Mouse (Mus musculus): Measurements from ENCODE around the gene Cyp2d22. TPM values are rescaled to one million over a fixed set of nuclear protein-coding genes. Genes with fewer than 3 reads are reported as not detected.

The Cyp2d22 gene
- polyA plus RNA-seq, 1 experiment from 2014 or later = 18.2 TPM

DNA sequence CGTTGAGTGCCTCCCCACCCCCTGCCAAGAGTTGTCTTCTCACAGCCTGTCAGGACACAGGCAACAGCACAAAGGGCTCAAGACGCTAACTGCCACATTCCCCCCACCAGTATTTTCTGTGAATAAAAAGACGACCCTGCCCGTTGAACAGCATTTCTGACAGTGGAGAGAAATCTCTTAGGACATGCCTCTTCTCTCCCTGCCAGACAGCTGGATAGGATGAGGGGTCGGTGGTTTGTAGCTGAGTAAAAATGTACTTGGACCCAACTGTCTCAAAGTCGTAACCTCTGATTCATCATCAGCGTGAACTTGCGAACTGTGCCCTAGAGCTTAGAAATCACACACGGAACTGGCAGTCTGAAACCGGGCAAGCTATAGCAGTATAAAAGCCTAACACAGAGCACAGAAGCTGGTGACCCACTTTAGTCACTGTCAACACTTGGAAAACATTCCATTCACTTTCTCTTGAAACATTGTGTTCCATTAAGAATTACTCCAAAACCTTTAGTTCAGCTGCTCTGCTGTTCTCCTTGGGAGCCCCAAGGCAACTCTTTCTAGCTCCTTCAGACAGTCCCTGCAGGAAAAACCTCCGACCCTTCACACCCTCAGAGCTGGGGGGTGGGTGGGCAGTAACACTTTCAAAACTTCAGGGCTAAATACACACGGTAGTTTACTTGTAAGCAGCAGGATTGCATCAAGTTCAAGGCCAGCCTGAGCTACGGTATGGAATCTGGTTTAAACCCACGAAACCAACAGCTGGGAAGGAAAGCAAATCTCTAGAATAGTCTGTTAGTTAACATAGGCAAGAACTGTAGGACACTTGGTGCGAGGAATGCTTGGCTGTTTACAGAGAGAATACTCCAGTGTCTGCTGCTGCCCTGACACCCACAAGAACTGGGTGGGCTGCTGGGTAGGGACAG is 1.5 kb downstream of the Cyp2d22 start:
- Histone ChIP-seq H3K9me3 (ENCODE audit: low read length) (no peaks in the 10 kb centered on the region), H3K4me2 (replicated peaks; ENCODE audit: low read depth, low read length) (peak overlapping the region; percentile 58), H3K36me3 (ENCODE audit: insufficient read depth, low read length) (0 out of 2 replicates have a peak, but pooled peaks cover 3% of the 10 kb centered on the region), H3K9ac (replicated peaks; ENCODE audit: low read length) (no peak overlapping the region), H3K4me3 (ENCODE audit: low read length) (peak overlapping the region; percentile 46), H3K27ac (ENCODE audit: low read length) (peak overlapping the region; percentile 71), H3K4me1 (ENCODE audit: insufficient read depth, low read length) (peaks cover 29% of the 10 kb centered on the region), H3K27me3 (ENCODE audit: insufficient read depth, low read length) (no peaks in the 10 kb centered on the region)
- WGBS = 39% methylated on average over 15 of the region's 15 CpGs
- ATAC-seq (ENCODE audit: low FRiP score, low TSS enrichment) = no peak

DNA sequence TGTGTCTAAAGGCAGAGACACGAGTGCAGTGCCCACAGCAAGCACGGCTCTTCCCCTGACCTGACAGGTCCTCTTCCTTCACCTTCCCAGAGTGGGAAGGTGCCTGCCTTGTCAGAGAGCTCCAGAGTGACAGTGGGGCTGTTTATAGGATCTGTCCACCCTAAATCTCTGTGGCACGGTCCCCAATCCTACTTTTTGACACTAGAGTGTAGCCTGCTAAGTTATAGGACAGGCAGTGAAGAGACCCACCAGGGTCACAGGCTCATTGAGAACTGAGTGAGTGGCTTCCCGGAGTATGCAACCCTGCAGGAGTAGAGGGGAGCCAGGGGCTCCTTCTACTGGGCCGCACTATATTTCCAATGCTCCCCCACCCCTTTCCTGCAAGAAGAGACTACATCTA is 2.4 kb downstream of the Cyp2d22 start:
- no peak for ATAC-seq (ENCODE audit: low FRiP score, low TSS enrichment)
- H3K4me2 ChIP-seq (replicated peaks; ENCODE audit: low read depth, low read length) = peak overlapping the region; percentile 58; the same call in 1 of the 2 replicates
- no peak overlapping the region for H3K9ac ChIP-seq (replicated peaks; ENCODE audit: low read length)
- H3K27ac ChIP-seq (ENCODE audit: low read length) = peak overlapping the region; percentile 71; the same call in 1 of the 2 replicates
- 71% methylated on average over 5 of the region's 5 CpGs for whole genome bisulfite sequencing
- H3K27me3 ChIP-seq (ENCODE audit: insufficient read depth, low read length) = no peaks in the 10 kb centered on the region
- H3K4me3 ChIP-seq (ENCODE audit: low read length) = no peak overlapping the region
- H3K4me1 ChIP-seq (ENCODE audit: insufficient read depth, low read length) = peaks cover 29% of the 10 kb centered on the region
- H3K36me3 ChIP-seq (ENCODE audit: insufficient read depth, low read length) = 0 out of 2 replicates have a peak, but pooled peaks cover 3% of the 10 kb centered on the region
- H3K9me3 ChIP-seq (ENCODE audit: low read length) = no peaks in the 10 kb centered on the region

DNA sequence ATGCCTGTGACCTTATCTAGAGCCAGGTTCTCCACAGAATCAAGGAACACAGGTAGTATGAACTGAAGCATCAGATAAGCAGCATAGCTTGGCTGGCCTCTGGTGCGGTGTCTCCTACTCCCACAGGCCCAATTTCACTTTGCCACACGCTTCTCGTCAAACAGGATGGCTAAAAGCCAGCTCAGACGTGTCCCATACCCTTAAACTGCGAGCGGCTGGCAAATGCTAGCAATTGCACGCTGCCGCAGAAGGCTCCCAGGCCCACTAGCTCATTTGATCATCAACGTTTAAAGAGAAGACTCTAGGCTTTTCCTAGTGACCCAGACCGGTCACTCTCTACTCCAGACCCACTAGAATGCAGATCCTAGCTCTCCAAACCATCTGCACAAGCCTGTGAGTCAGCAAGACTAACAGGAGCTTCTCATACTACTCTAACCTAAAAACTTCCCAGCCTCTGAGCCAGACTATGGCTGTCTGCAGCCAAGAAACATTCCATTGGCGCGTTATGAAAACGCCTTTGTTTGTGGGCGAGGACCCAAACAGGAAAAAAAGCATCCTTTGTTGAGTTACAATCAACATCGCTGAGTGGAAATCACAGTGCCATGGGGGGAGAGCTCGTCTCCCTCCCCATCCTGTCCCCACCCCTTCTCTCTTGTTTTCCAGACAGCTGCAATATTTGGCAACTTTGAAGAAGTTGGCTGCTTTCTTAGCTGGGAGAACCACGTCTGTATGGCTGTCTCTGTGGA is 3.5 kb downstream of the Cyp2d22 start:
- WGBS = 71% methylated on average over 17 of the region's 17 CpGs
- no peaks in the 10 kb centered on the region for H3K27me3 ChIP-seq (ENCODE audit: insufficient read depth, low read length)
- 0 out of 2 replicates have a peak, but pooled peaks cover 3% of the 10 kb centered on the region for H3K36me3 ChIP-seq (ENCODE audit: insufficient read depth, low read length)
- no peak for ATAC-seq (ENCODE audit: low FRiP score, low TSS enrichment)
- no peak overlapping the region for H3K9ac ChIP-seq (replicated peaks; ENCODE audit: low read length)
- peaks cover 29% of the 10 kb centered on the region for H3K4me1 ChIP-seq (ENCODE audit: insufficient read depth, low read length)
- no peak overlapping the region for H3K4me3 ChIP-seq (ENCODE audit: low read length)
- no peak overlapping the region for H3K4me2 ChIP-seq (replicated peaks; ENCODE audit: low read depth, low read length)
- H3K9me3 ChIP-seq (ENCODE audit: low read length) = no peaks in the 10 kb centered on the region
- H3K27ac ChIP-seq (ENCODE audit: low read length) = peak overlapping the region; percentile 47; the same call in 1 of the 2 replicates

DNA sequence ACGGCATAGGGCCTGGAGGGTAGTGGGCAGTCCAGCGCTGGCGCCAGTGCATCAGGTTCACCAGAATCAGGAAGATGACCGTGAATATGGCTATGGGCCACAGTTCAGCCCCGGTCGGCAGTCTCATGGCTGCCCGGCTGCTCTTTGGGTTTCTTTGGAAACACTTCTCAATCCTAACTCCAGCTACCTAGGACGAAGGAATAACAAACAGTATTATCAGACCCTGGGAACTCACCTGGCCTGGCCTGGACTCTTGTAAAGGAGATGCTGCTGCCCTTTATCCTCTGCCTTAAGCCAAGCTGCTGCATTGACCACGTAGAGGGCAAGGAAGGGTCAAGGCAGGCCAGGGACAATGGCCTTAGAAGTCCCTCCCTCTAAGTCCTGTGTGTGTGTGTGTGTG is 4.2 kb downstream of the Cyp2d22 start:
- Histone ChIP-seq H3K4me1 (ENCODE audit: insufficient read depth, low read length) (peaks cover 29% of the 10 kb centered on the region), H3K4me2 (replicated peaks; ENCODE audit: low read depth, low read length) (no peak overlapping the region), H3K36me3 (ENCODE audit: insufficient read depth, low read length) (0 out of 2 replicates have a peak, but pooled peaks cover 3% of the 10 kb centered on the region), H3K4me3 (ENCODE audit: low read length) (no peak overlapping the region), H3K27me3 (ENCODE audit: insufficient read depth, low read length) (no peaks in the 10 kb centered on the region), H3K9ac (replicated peaks; ENCODE audit: low read length) (no peak overlapping the region), H3K9me3 (ENCODE audit: low read length) (no peaks in the 10 kb centered on the region), H3K27ac (ENCODE audit: low read length) (no peak overlapping the region)
- ATAC-seq (ENCODE audit: low FRiP score, low TSS enrichment) = no peak
- WGBS = 90% methylated on average over 9 of the region's 9 CpGs

DNA sequence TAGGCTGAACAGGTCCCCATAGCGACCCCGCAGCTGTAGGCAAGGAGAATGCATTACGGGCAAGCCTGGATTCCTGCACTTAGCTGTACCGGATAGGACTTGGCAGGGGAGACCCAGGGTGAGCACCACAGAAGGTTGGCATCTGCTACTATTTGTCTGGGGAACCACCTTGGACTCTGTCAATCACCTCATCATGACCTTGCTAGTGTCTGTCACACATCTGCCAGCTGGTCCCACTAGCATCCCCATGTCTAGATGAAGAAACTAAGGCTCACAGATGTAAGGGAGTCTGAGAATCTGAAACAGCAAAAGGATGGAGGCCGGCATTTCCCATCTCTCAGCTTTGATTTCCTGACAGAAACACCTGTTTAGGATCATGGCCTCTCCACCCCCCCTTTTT is 5.6 kb downstream of the Cyp2d22 start:
- ATAC-seq (ENCODE audit: low FRiP score, low TSS enrichment) = no peak
- Histone ChIP-seq H3K27ac (ENCODE audit: low read length) (no peak overlapping the region), H3K4me2 (replicated peaks; ENCODE audit: low read depth, low read length) (no peak overlapping the region), H3K4me1 (ENCODE audit: insufficient read depth, low read length) (peaks cover 26% of the 10 kb centered on the region), H3K4me3 (ENCODE audit: low read length) (no peak overlapping the region), H3K27me3 (ENCODE audit: insufficient read depth, low read length) (no peaks in the 10 kb centered on the region), H3K9ac (replicated peaks; ENCODE audit: low read length) (no peak overlapping the region), H3K9me3 (ENCODE audit: low read length) (no peaks in the 10 kb centered on the region), H3K36me3 (ENCODE audit: insufficient read depth, low read length) (0 out of 2 replicates have a peak, but pooled peaks cover 3% of the 10 kb centered on the region)
- 83% methylated on average over 5 of the region's 5 CpGs for WGBS

DNA sequence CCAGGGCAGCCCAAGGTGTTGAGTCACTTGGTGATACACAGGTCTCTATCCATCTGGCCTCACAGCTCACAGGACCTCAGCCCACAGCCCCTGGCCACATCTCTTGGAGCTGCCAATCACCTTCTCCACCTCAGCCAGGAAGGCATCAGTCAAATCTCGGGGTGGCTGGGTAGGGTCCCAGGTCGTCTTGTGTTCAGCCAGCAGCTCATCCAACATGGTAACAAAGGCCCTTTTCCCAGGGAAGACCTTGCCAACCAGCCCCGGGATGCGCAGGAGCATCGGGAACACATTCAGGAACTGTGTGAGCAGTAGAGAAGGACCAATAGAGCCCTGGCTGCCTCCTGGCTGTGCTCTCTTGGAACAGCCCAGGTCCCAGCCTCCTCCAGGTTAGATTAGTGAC is 7.1 kb downstream of the Cyp2d22 start:
- Histone ChIP-seq H3K4me1 (ENCODE audit: insufficient read depth, low read length) (peaks cover 13% of the 10 kb centered on the region), H3K27me3 (ENCODE audit: insufficient read depth, low read length) (no peaks in the 10 kb centered on the region), H3K4me2 (replicated peaks; ENCODE audit: low read depth, low read length) (no peak overlapping the region), H3K27ac (ENCODE audit: low read length) (no peak overlapping the region), H3K36me3 (ENCODE audit: insufficient read depth, low read length) (0 out of 2 replicates have a peak, but pooled peaks cover 3% of the 10 kb centered on the region), H3K9me3 (ENCODE audit: low read length) (no peaks in the 10 kb centered on the region), H3K9ac (replicated peaks; ENCODE audit: low read length) (no peak overlapping the region), H3K4me3 (ENCODE audit: low read length) (no peak overlapping the region)
- 86% methylated on average over 5 of the region's 5 CpGs for WGBS
- no peak for ATAC-seq (ENCODE audit: low FRiP score, low TSS enrichment)

DNA sequence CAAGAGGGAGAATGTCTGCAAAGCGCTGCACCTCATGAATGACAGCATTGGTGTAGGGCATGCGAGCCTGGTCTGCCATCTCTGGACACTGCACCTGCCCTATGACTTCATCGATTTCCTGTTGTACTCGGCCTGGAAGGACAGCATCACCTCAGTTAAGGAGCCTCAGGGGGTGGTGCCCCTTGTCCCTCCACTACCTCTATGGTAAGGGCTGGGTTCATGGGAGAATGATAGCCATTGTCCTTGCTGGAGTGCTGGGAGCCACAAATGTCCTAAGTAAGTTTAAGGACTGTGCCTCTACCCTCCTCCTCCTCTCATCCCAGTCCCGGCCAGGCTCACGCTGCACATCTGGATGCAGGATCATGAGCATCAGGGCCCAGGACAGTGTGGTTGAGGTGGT is 7.6 kb downstream of the Cyp2d22 start:
- Histone ChIP-seq H3K27me3 (ENCODE audit: insufficient read depth, low read length) (no peaks in the 10 kb centered on the region), H3K27ac (ENCODE audit: low read length) (no peak overlapping the region), H3K4me2 (replicated peaks; ENCODE audit: low read depth, low read length) (no peak overlapping the region), H3K36me3 (ENCODE audit: insufficient read depth, low read length) (0 out of 2 replicates have a peak, but pooled peaks cover 3% of the 10 kb centered on the region), H3K9me3 (ENCODE audit: low read length) (no peaks in the 10 kb centered on the region), H3K9ac (replicated peaks; ENCODE audit: low read length) (no peak overlapping the region), H3K4me1 (ENCODE audit: insufficient read depth, low read length) (peaks cover 8% of the 10 kb centered on the region), H3K4me3 (ENCODE audit: low read length) (no peak overlapping the region)
- 85% methylated on average over 6 of the region's 6 CpGs for WGBS
- ATAC-seq (ENCODE audit: low FRiP score, low TSS enrichment) = no peak

DNA sequence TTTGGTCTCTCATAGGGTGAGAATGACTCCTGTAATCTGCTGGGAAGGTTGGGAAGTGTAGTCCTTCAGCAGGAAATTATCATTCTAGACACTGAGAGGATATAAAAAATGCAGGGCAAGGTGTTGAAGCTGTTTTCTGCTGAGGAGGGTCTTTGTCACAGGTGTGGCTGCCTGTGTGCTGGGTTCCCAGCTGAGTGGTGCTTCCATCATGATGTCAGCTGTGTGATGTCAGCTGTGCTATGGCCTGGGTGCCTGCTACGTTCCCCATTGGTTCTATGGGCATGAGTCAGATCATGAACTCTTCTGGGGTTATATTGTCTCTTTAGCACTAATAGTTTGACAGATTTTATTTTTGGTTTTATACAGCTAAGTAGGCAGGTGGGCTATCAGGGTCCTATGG is 11.2 kb downstream of the Cyp2d22 start:
- H3K27ac ChIP-seq (ENCODE audit: low read length) = 0 out of 2 replicates have a peak overlapping the region, but pooled peaks have one; percentile 15
- H3K4me2 ChIP-seq (replicated peaks; ENCODE audit: low read depth, low read length) = no peak overlapping the region
- no peak overlapping the region for H3K9ac ChIP-seq (replicated peaks; ENCODE audit: low read length)
- H3K4me3 ChIP-seq (ENCODE audit: low read length) = no peak overlapping the region
- H3K27me3 ChIP-seq (ENCODE audit: insufficient read depth, low read length) = no peaks in the 10 kb centered on the region
- 90% methylated on average over 1 of the region's 1 CpGs for WGBS
- no peaks in the 10 kb centered on the region for H3K9me3 ChIP-seq (ENCODE audit: low read length)
- ATAC-seq (ENCODE audit: low FRiP score, low TSS enrichment) = no peak
- H3K4me1 ChIP-seq (ENCODE audit: insufficient read depth, low read length) = no peaks in the 10 kb centered on the region
- no peaks in the 10 kb centered on the region for H3K36me3 ChIP-seq (ENCODE audit: insufficient read depth, low read length)

DNA sequence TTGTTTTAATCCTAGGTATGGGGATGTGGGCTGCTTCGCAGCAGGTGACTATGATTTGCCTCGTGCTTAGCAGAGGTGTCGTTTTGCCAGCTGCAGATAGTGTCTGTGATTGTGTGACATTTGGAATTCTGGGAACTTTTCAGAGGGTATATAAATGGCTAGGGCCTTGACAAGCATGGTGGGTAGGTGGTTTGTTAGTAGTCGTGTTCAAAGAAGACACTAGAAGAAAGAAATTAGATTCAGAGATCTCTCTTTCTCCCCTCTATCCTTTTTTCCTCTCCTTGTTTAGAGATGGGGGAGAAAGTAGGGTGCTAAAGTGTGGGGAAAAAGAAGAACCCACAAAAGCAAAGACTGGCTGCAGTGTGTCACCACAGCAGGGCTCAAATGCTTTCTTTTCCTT is 11.9 kb downstream of the Cyp2d22 start:
- Histone ChIP-seq H3K27me3 (ENCODE audit: insufficient read depth, low read length) (no peaks in the 10 kb centered on the region), H3K9me3 (ENCODE audit: low read length) (no peaks in the 10 kb centered on the region), H3K4me1 (ENCODE audit: insufficient read depth, low read length) (no peaks in the 10 kb centered on the region), H3K27ac (ENCODE audit: low read length) (no peak overlapping the region), H3K4me3 (ENCODE audit: low read length) (no peak overlapping the region), H3K4me2 (replicated peaks; ENCODE audit: low read depth, low read length) (no peak overlapping the region), H3K9ac (replicated peaks; ENCODE audit: low read length) (no peak overlapping the region), H3K36me3 (ENCODE audit: insufficient read depth, low read length) (no peaks in the 10 kb centered on the region)
- 87% methylated on average over 4 of the region's 4 CpGs for WGBS
- no peak for ATAC-seq (ENCODE audit: low FRiP score, low TSS enrichment)

All from kidney, embryonic 16.5 days (tissue).